Mouse (Mus musculus) olfactory bulb, adult 2 months (tissue): ENCODE measurements at regions not wholly inside any gene's neighbourhood (a gene's known extent, or its start where the extent isn't known, plus 50 kb on each side); places are given as distances from the start of the nearest gene placed in this dataset.

Experiments used
- H3K27ac ChIP-seq: fragments of 200-500 bp; 2 replicates; pipeline ENCODE4 v1.5.1; 2012; ENCODE audit warnings: low read depth, low read length; ENCODE audit not compliant: insufficient read depth
- H3K4me1 ChIP-seq: fragments of 200-500 bp; 2 replicates; pipeline ENCODE4 v1.6.1; 2012; ENCODE audit warnings: low read length; ENCODE audit not compliant: control insufficient read depth, insufficient read depth
- H3K4me3 ChIP-seq: fragments of 200-500 bp; 2 replicates; pipeline ENCODE4 v1.5.1; 2012; ENCODE audit warnings: mild to moderate bottlenecking, low read depth, low read length, moderate library complexity; ENCODE audit not compliant: insufficient read depth
- CTCF ChIP-seq: fragments of 200-500 bp; IDR thresholded peaks from 2 replicates; pipeline ENCODE4 v1.5.1; 2012; ENCODE audit warnings: low read depth, mild to moderate bottlenecking, low read length, moderate library complexity; ENCODE audit not compliant: insufficient read depth
- POLR2A ChIP-seq: fragments of 200-500 bp; IDR thresholded peaks from 2 replicates; pipeline ENCODE4 v1.6.1; 2012; ENCODE audit warnings: mild to moderate bottlenecking, low read depth, low read length, moderate library complexity; ENCODE audit not compliant: insufficient read depth
- WGBS: fragments of 180-500 bp; shearing (Covaris S2); methylation state at CpG from one replicate; pipeline ENCODE4 v1.1.7; 2018; 5-methylcytosine and 5-hydroxymethylcytosine counted together

GRCm38 (mm10) chr5:44416844-44417589 lies 190.6 kb upstream of the Tapt1 start:
- H3K27ac ChIP-seq, result no peak overlapping the region
- H3K4me1 ChIP-seq, result peaks cover 3% of the 10 kb centered on the region; the same call in 1 of the 2 replicates
- WGBS, result 62% methylated on average over 4 of the region's 4 CpGs
- TF ChIP-seq POLR2A (no peak), CTCF (no peak)
- no peak overlapping the region for H3K4me3 ChIP-seq

DNA sequence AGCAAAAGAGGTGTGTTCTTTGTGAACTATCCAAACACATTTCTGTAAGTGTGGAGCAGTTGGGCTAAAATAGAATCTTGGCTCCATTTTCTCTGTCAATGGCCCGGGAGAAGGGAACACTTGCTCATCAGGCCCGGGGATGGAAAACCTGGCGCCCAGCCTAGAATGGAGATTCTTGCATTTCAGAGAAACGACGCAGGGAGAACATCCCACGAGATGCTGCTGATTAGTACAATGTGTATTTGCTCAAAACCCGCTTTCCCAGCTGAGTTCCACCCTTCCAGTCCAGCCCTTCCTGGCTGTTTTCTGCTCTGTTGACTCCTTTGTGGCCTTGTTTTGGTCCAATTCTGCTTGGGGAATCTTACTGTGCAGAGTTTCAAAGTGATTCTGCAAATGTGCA lies 188.0 kb upstream of the Tapt1 start:
- Histone ChIP-seq H3K27ac (0 out of 2 replicates have a peak overlapping the region, but pooled peaks have one; percentile 5), H3K4me1 (peaks cover 3% of the 10 kb centered on the region; the same call in 1 of the 2 replicates), H3K4me3 (no peak overlapping the region)
- TF ChIP-seq POLR2A (no peak), CTCF (no peak)
- 16% methylated on average over 7 of the region's 7 CpGs for WGBS

- H3K4me1 ChIP-seq, result peaks cover 2% of the 10 kb centered on the region; the same call in 1 of the 2 replicates
- H3K4me3 ChIP-seq, result no peak overlapping the region
- 55% methylated on average over 6 of the region's 6 CpGs for WGBS
- TF ChIP-seq POLR2A, result no peak
- TF ChIP-seq CTCF, result no peak
- H3K27ac ChIP-seq, result no peak overlapping the region
These were observed 176.9 kb upstream of the Tapt1 start for GRCm38 (mm10) chr5:44403300-44403699.

- 23% methylated on average over 8 of the region's 8 CpGs for WGBS
- no peak overlapping the region for H3K27ac ChIP-seq
- peaks cover 2% of the 10 kb centered on the region; the same call in 1 of the 2 replicates for H3K4me1 ChIP-seq
- H3K4me3 ChIP-seq, result no peak overlapping the region
- TF ChIP-seq CTCF (no peak), POLR2A (no peak)
These were observed 174.3 kb upstream of the Tapt1 start for GRCm38 (mm10) chr5:44400573-44401332.

GRCm38 (mm10) chr5:44387237-44387810 lies 160.9 kb upstream of the Tapt1 start:
- TF ChIP-seq CTCF, result no peak
- TF ChIP-seq POLR2A, result no peak
- no peak overlapping the region for H3K27ac ChIP-seq
- no peak overlapping the region for H3K4me3 ChIP-seq
- WGBS, result 42% methylated on average over 6 of the region's 6 CpGs
- H3K4me1 ChIP-seq, result peaks cover 3% of the 10 kb centered on the region; the same call in 1 of the 2 replicates

DNA sequence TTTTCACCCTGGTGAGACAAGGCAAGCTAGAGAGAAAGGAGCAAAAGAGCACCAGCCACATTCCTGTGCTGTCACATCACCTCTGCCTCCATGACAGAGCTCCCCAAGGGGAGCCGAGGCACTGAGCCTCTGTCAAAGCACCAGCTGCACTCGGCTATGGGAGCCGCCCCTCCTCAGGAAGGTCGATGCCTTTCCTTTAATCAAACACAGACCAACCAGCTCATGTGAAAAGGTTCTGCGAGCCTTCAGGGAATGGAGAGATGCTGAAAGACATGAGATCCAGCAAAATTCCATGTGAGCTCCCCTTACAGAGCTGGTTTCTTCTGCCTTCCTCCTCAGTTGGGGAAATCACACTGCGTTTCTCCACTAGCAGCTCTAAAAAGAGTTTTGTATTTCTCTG lies 159.8 kb upstream of the Tapt1 start:
- TF ChIP-seq CTCF, result no peak
- TF ChIP-seq POLR2A, result no peak
- no peak overlapping the region for H3K27ac ChIP-seq
- H3K4me3 ChIP-seq, result no peak overlapping the region
- peaks cover 3% of the 10 kb centered on the region; the same call in 1 of the 2 replicates for H3K4me1 ChIP-seq
- WGBS, result 45% methylated on average over 6 of the region's 6 CpGs

GRCm38 (mm10) chr5:44383049-44383448 lies 156.6 kb upstream of the Tapt1 start:
- H3K4me3 ChIP-seq, result no peak overlapping the region
- no peak for TF ChIP-seq POLR2A
- no peak for TF ChIP-seq CTCF
- peaks cover 3% of the 10 kb centered on the region; the same call in 1 of the 2 replicates for H3K4me1 ChIP-seq
- H3K27ac ChIP-seq, result no peak overlapping the region

GRCm38 (mm10) chr5:44370006-44370405 lies 143.6 kb upstream of the Tapt1 start:
- WGBS, result 51% methylated on average over 4 of the region's 4 CpGs
- no peak for TF ChIP-seq POLR2A
- TF ChIP-seq CTCF, result no peak
- Histone ChIP-seq H3K4me3 (no peak overlapping the region), H3K27ac (no peak overlapping the region), H3K4me1 (no peaks in the 10 kb centered on the region)

DNA sequence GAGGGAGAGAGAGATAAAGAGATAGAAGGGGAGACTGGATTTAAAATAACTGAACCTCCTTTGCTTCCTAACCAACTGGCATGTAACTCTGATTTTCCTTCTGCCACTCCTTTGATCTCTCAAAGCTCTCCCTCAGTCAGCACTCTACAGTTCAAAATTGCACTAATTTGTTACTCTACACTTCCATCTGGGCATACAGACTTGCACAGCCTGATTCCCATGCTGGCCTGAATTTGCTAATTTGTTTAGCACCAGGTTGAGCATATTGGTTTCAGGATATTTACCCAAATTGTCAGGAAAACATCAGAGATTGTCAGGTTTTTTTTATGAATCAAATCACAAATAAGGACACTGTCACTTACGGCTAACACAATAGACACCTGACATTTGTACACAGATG lies 125.9 kb upstream of the Tapt1 start:
- Histone ChIP-seq H3K4me1 (no peaks in the 10 kb centered on the region), H3K4me3 (no peak overlapping the region), H3K27ac (no peak overlapping the region)
- 93% methylated on average over 1 of the region's 1 CpGs for WGBS
- TF ChIP-seq CTCF, result no peak
- TF ChIP-seq POLR2A, result no peak

DNA sequence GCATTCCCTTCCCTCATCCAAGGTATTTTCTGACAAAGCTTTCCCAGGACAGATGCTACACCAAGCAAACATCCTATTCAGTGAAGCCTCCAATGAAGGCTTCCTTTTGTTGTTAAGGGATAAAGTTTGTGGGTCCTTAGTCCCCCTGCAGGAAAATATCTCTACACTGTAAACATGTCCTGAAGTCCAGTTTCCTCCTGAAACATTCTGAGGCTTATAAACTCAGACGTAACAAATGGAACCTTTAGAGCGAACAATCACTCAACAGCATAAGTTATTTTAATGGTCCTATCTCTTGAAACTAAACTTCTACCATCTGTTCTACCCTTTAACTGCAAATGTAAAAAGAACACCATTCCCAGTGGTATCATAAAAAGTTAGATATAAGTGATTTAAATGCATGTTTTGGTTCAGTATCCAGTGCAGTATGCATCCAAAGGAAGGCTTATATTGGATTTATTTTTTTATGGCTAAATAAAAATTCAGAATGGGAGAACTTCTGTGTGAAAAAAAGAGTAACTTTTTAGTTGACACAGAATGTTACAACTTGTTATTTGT lies 115.1 kb upstream of the Tapt1 start:
- Histone ChIP-seq H3K4me1 (no peaks in the 10 kb centered on the region), H3K4me3 (no peak overlapping the region), H3K27ac (no peak overlapping the region)
- WGBS, result 94% methylated on average over 2 of the region's 2 CpGs
- TF ChIP-seq CTCF (no peak), POLR2A (no peak)
